Mouse (Mus musculus) CD8-positive naive resting alpha-beta T cell, adult 2 months (primary cell): ENCODE results near the gene G3bp2.

Experiments used
- DNase-seq, 2 experiments: peaks; one replicate each; pipeline ENCODE4 v3.0.0; 2022; ENCODE audit warnings: low read depth in 2 of 2, low spot score in 2 of 2

The G3bp2 gene

DNA sequence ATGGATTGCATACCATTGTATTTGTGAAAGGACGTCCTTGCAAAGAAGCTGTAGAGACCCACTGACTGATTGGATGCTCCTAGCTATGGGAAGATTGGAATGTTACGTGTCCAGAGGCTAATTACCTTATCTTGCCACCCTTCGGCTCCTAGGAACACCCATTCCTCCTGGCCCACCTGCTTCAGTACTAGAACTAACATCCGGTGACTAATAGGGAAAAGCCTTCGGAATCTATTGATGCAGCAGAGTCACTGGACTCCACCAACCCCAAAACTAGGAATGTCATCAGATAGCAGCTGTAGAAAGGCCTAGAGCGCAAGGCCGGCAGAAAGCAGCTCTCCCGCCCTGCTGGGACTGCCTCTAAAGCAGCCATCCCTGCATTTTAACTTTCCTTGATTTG, 18.1 kb upstream of the G3bp2 start:
- DNase-seq: no peak

GRCm38 (mm10) chr5:92098351-92099109, 15.0 kb upstream of the G3bp2 start:
- no peak for DNase-seq

DNA sequence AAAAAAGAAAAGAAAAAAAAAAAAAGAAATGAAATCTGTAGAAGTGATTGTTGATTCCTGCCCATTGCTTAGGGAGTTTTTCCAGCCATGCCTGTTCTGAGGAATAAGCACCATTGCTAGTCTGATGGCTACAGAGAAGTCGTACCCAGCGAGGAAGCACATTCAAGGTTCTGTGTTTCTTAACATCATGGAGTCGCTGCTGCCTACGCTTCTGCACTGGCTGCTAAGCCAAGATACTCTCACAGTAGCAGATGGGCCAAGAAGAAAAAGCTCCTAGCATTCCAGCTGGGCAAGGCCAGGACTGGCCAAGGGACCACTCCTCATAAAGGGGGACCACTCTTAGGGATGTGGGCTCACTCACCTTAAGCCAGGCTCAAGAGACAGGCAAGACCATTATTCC, 14.3 kb upstream of the G3bp2 start:
- no peak for DNase-seq

DNA sequence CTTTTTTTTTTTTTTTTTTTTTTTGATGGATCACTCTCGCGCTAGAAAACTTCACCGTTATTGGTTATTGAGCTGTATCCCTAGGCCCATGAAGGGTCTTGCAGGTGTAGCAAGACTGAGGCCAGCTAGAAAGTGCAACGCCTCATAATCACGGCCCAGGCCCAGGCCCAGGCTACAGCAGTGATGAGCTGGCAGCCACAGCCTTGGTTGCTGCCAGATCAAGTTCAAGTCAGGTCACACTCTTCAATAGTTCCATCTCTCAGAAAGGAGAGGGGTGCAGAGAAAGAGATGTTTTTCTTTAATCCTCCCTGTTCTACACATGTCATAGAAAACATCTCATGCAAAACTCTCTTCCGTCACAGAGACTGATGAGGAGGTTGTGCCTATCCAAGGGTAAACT, 13.3 kb upstream of the G3bp2 start:
- no peak for DNase-seq

GRCm38 (mm10) chr5:92094062-92094415, 10.5 kb upstream of the G3bp2 start:
- DNase-seq: peak in 1 of 2 experiments; percentile 22

DNA sequence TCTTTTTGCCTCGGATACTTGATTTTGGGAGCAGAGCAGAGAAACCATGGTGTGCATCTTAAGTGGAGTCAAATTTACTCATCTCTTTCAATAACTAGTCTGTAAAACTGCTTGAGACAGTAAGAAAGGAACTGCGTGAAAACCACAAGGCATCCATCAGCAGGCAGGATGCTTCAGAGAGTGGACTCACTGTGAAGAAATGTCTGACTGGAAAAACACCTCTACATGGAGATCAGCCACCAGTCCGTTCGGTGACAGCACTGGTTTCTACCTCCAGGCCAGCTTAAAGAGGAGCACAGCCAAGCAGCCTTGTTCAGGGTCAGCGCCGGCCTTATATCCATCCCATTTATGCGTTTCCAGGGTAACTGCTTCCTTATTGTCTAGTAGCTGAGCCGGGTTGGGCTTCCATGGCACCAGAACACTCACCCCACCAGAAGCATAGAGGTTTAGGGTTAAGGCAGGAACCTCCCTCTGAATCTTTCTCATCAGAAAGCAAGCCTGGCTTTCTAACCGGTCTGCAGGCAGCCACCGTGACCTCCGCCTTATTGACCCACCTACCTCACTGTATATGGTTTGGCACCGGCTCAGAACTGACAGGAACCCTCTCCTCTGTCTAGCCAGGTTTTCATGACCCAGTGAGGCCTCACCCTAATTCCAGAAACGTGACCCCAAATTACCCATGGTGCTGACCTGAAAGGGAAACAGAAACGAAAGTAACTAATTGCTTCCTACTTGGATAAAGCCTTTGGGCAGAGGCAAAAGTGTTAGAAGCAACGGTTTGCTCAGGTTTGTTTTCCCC, 9.9 kb upstream of the G3bp2 start:
- DNase-seq: peak in 1 of 2 experiments; percentile 5

DNA sequence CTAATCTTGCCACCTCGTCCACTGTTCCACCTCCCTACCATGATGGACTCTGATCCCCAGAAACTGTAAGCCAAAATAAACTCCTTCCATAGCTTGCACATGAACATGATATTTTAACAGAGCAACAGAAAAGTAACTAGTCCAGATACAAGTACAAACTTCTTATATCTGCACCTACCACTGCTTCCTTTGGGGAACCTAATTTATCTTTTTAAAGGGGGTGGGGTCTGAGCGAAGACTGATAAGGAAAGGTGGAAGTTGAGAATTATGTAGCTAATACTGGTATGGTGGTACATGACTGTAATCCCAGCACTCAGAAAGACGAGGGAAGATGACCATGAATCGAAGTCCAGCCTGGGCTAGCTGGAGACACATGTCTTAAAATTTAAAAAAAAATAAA, 4.0 kb upstream of the G3bp2 start:
- DNase-seq: no peak

GRCm38 (mm10) chr5:92085821-92086550, 2.5 kb upstream of the G3bp2 start:
- no peak for DNase-seq

- no peak for DNase-seq
Observed at GRCm38 (mm10) chr5:92085246-92085645, 1.7 kb upstream of the G3bp2 start.

DNA sequence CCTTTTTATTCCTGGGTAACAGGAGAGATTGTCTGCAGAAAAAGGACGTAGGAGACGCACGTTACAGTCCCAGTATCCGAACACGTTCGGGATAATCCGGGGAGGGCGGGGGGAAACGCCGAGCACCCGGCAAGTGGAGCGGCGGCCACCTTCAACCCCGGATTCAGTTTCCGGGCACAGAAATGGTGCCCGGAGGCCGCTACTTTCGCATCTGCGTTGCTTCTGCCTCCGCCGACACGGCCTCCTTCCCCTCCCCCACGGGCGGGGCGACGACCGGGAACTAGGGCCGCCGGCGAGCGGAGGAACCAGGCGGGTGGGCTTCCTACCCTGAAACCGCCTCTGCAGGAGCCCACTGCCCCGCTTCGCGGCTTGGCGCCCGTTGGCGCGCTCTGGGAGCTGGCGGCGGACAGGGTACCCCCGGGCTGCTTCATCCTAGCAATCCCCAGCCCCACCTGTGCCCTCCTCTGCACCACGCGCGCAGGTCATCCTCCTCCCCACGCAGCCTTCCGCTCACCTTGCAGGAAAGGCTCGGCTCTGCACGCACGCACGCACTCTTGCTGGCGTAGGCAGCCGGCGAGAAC, 608 bp downstream of the G3bp2 start:
- no peak for DNase-seq

- no peak for DNase-seq
Observed at GRCm38 (mm10) chr5:92081326-92081725, 2.2 kb downstream of the G3bp2 start.

- DNase-seq: no peak
Observed at GRCm38 (mm10) chr5:92080400-92080799, 3.1 kb downstream of the G3bp2 start.

- no peak for DNase-seq
Observed at GRCm38 (mm10) chr5:92079304-92079703, 4.2 kb downstream of the G3bp2 start.

GRCm38 (mm10) chr5:92078751-92079150, 4.8 kb downstream of the G3bp2 start:
- no peak for DNase-seq

- DNase-seq: peak in 1 of 2 experiments; percentile 8
Observed at GRCm38 (mm10) chr5:92076273-92076672, 7.2 kb downstream of the G3bp2 start.

DNA sequence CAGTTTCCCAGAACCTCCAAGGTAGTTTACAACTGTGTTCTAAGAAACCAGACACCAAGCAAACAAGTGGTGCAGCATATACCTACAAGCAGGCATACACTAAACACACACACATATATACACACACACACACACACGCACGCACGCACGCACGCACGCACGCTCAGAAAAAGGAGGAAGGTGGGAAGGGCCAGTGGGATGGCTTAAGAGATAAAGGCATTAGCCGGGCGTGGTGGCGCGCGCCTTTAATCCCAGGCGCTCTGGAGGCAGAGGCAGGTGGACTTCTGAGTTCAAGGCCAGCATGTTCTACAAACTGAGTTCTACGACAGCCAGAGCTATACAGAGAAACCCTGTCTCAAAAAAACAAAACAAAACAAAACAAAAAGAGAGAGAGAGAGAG, 9.5 kb downstream of the G3bp2 start:
- no peak for DNase-seq

DNA sequence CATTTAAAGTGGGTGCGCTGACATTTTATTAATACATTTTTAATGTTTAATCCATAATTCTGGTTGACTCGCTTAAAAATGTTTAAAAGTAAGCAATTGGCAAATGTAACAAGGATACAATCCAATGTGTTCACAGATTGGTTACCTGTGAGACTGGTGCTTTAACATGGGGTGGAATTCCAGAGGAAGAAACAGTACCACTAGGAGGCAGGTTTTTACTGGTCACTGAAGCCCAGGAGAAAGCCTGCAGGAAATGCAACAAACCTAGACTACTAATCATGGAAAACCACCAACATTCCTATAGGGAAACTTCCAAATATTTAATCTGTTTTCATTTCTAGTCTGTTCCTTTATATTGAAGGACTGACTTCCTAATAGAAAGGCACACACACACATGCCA, 20.3 kb downstream of the G3bp2 start:
- DNase-seq: no peak

DNA sequence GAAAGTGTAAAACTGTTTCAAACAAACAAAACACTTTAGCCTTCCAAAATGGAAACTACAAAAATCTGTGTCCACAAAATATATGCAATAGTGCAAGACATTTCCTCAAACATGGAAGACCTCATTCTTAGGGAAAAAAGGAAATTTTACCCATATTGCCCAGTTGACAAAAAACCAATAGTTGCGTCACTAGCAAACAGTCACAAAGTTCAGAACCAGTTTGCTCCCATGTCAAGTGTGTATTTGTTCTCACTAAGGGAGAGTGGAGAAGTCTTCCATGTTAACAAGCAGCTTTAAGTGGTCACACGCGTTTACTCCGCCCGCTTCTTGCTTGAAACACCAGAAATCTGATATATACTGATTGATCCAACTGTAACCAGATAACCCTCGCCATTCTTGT, 30.7 kb downstream of the G3bp2 start:
- DNase-seq: no peak

DNA sequence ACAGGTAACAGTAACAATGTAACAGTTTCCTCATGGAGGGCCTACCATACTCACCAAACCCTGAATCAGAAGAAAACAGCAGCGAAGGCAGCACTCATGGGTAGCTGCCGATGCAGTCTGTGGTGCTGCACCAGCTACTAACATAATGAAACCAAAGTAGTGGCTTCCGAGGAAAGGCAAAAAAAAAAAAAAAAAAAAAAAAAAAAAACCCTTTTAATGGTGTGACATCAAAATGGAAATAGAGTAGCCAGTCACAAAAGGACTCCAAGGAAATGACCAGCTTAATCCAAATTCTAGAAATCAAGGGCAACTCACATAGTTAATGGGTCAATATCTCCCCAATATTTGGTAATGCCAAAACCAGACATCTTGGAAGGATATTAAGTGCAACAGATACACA, 33.1 kb downstream of the G3bp2 start:
- DNase-seq: no peak

DNA sequence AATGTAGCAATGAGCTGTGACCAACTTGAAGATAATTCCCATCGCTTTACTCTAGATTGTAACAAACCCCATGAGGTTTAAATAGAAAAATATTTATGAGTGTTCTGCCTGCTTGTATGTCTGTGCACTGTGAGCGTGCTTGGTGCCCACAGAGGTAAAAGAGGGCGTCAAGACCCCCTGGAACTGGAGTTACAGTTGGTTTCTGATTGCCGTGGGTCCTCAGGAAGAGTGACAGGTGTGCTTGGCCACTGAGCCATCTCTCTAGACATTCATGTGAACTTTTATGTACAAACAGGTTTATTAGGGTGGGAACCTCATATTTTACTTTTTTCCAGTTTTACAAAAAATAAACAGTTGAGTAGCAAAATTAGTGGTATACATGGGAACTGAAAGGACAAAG, 39.7 kb downstream of the G3bp2 start, which contains the start of gene Cdkl2:
Gene Cdkl2 (minus strand): TSS at position 101 of the 400 bp plus-strand sequence.
- no peak for DNase-seq
